Comparison of ENCODE assay signal across 26 mouse cellular contexts in genomic region chr4:154662681-154663215, GRCm38 (mm10). TPM values are rescaled to one million over a fixed set of nuclear protein-coding genes. Genes with fewer than 3 reads are reported as not detected.
DNase-seq lines count a peak whose midpoint lies in the region; ATAC-seq and TF ChIP-seq lines count a peak whose summit lies in the region.
"Had no signal": no experiment of that assay in that cellular context is flagged by ENCODE, and none has a peak within 500 bp of the region (broad histone marks: within the 10 kb centered on the region; RNA-seq: fewer than 3 reads in every experiment).

No protein-coding gene starts in this region.

- 68% methylated on average over 12 of the region's 12 CpGs for WGBS in forebrain, embryonic 10.5 days
- whole genome bisulfite sequencing in forebrain, embryonic 11.5 days: 67% methylated on average over 12 of the region's 12 CpGs
- WGBS in neural tube, embryonic 15.5 days: 69% methylated on average over 12 of the region's 12 CpGs

- no peak for ATAC-seq in forebrain, embryonic 11.5 days (replicated peaks; ENCODE audit: low FRiP score)
- ATAC-seq in monocyte, adult 5-6 weeks (replicated peaks; ENCODE audit: insufficient number of reproducible peaks, low FRiP score, low TSS enrichment, poor library complexity, severe bottlenecking): no peak
- ATAC-seq in neural tube, embryonic 15.5 days (ENCODE audit: low FRiP score): no peak
- ATAC-seq: CD4-positive, CD25-positive, alpha-beta regulatory T cell, adult 4 months; forebrain, embryonic 16.5 days; midbrain, embryonic 15.5 days had no signal

- TF ChIP-seq CTCF in E14TG2a.4 (conservative IDR thresholded peaks at IDR 0.05; ENCODE audit: low read length): no peak

- no peaks in the 10 kb centered on the region for H3K36me3 ChIP-seq in forebrain, embryonic 10.5 days (replicated peaks)
- H3K36me3 ChIP-seq in forebrain, embryonic 11.5 days (ENCODE audit: control insufficient read depth, insufficient read depth, low read length): no peaks in the 10 kb centered on the region
- H3K36me3 ChIP-seq in E14TG2a.4 (ENCODE audit: insufficient read depth, low read length): no peaks in the 10 kb centered on the region
- H3K36me3 ChIP-seq in neural tube, embryonic 15.5 days: no peaks in the 10 kb centered on the region
- H3K36me3 ChIP-seq: G1E; heart, embryonic 10.5 days; midbrain, embryonic 15.5 days had no signal

- H3K9ac ChIP-seq in forebrain, embryonic 11.5 days (ENCODE audit: low read length): no peak overlapping the region
- H3K9ac ChIP-seq in neural tube, embryonic 15.5 days (replicated peaks): no peak overlapping the region
- H3K9ac ChIP-seq: midbrain, embryonic 15.5 days had no signal

- DNase-seq in forebrain, embryonic 10.5 days (ENCODE audit: extremely low spot score, low spot score): no peak
- no peak for DNase-seq in forebrain, embryonic 11.5 days (ENCODE audit: low spot score)
- DNase-seq in adrenal gland, postnatal 36 days: peak; percentile 7 to 40
- peak; percentile 40 for DNase-seq in gastrocnemius, postnatal 25 days
- DNase-seq in layer of hippocampus, adult 18-20 months (ENCODE audit: low spot score in 2 of 2): no peak
- DNase-seq: cerebellum, adult 18-20 months; cerebellum, postnatal 25 days; embryo, embryonic 11 days; kidney, adult 2 months; kidney, postnatal 10 days; lung, adult 18-20 months had no signal

- H3K27me3 ChIP-seq in forebrain, embryonic 10.5 days (ENCODE audit: poor library complexity, severe bottlenecking): peaks cover 69% of the 10 kb centered on the region
- H3K27me3 ChIP-seq in forebrain, embryonic 11.5 days (ENCODE audit: control insufficient read depth, insufficient read depth, low read length): no peaks in the 10 kb centered on the region
- peaks cover 29% of the 10 kb centered on the region for H3K27me3 ChIP-seq in E14TG2a.4 (ENCODE audit: insufficient read depth, low read length)
- H3K27me3 ChIP-seq in neural tube, embryonic 15.5 days (replicated peaks): peaks cover 9% of the 10 kb centered on the region; the same call in 1 of the 2 replicates

- H3K4me1 ChIP-seq in forebrain, embryonic 10.5 days: peaks cover 28% of the 10 kb centered on the region
- no peaks in the 10 kb centered on the region for H3K4me1 ChIP-seq in forebrain, embryonic 11.5 days (replicated peaks; ENCODE audit: control insufficient read depth, insufficient read depth, low read length)
- H3K4me1 ChIP-seq in E14TG2a.4 (replicated peaks; ENCODE audit: low read depth, low read length): peaks cover 62% of the 10 kb centered on the region
- H3K4me1 ChIP-seq in neural tube, embryonic 15.5 days: no peaks in the 10 kb centered on the region
- H3K4me1 ChIP-seq: megakaryocyte, embryonic 14.5 days; midbrain, embryonic 15.5 days had no signal

- H3K9me3 ChIP-seq in forebrain, embryonic 10.5 days: no peaks in the 10 kb centered on the region
- no peaks in the 10 kb centered on the region for H3K9me3 ChIP-seq in forebrain, embryonic 11.5 days (ENCODE audit: control insufficient read depth, low read length)
- peaks cover 5% of the 10 kb centered on the region for H3K9me3 ChIP-seq in E14TG2a.4 (ENCODE audit: low read length)
- H3K9me3 ChIP-seq in neural tube, embryonic 15.5 days (replicated peaks): no peaks in the 10 kb centered on the region
- H3K9me3 ChIP-seq: heart, embryonic 10.5 days; midbrain, embryonic 15.5 days had no signal

- no peak overlapping the region for H3K4me2 ChIP-seq in forebrain, embryonic 11.5 days (ENCODE audit: low read depth, low read length, severe bottlenecking)
- no peak overlapping the region for H3K4me2 ChIP-seq in neural tube, embryonic 15.5 days
- H3K4me2 ChIP-seq: liver, embryonic 11.5 days; midbrain, embryonic 15.5 days had no signal

- H3K27ac ChIP-seq in forebrain, embryonic 10.5 days: peak overlapping the region; percentile 26; the same call in 1 of the 2 replicates
- H3K27ac ChIP-seq in forebrain, embryonic 11.5 days (ENCODE audit: low read depth, low read length): no peak overlapping the region
- H3K27ac ChIP-seq in neural tube, embryonic 15.5 days (replicated peaks): no peak overlapping the region
- H3K27ac ChIP-seq: heart, embryonic 10.5 days; midbrain, embryonic 15.5 days had no signal

- no peak overlapping the region for H3K4me3 ChIP-seq in forebrain, embryonic 10.5 days
- no peak overlapping the region for H3K4me3 ChIP-seq in forebrain, embryonic 11.5 days (ENCODE audit: low read depth, low read length)
- peak overlapping the region; percentile 20; the same call in 1 of the 2 replicates for H3K4me3 ChIP-seq in E14TG2a.4 (replicated peaks; ENCODE audit: low read length)
- no peak overlapping the region for H3K4me3 ChIP-seq in neural tube, embryonic 15.5 days (replicated peaks)
- H3K4me3 ChIP-seq: heart, embryonic 10.5 days; megakaryocyte, embryonic 14.5 days; midbrain, embryonic 15.5 days had no signal

RNA-seq across cellular contexts. Expression of gene Actrt2, which starts 4.9 kb away (rescaled TPM):
- polyA plus RNA-seq in forebrain, embryonic 10.5 days (2016; fragmentation: Nextera tagmentation; extraction: Ambion mirVana): not detected in 2 replicates
- polyA plus RNA-seq in forebrain, embryonic 11.5 days (2014; fragmentation: Nextera tagmentation; extraction: Ambion mirVana): not detected in 2 replicates
- total RNA-seq in adrenal gland, postnatal 36 days (2021): not detected
- not detected for total RNA-seq in gastrocnemius, postnatal 25 days (2021)
- not detected for total RNA-seq in layer of hippocampus, adult 18-20 months (2021)
- not detected in 3 replicates for total RNA-seq in monocyte, adult 5-6 weeks (2017)
- not detected in 2 replicates for polyA plus RNA-seq in neural tube, embryonic 15.5 days (2015; fragmentation: Nextera tagmentation; extraction: Ambion mirVana)
- total RNA-seq: G1E; layer of hippocampus, adult 8-10 months; left cerebral cortex, postnatal 36 days had no signal
- polyA plus RNA-seq: CD4-positive, CD25-positive, alpha-beta regulatory T cell, adult 4 months; forebrain, embryonic 16.5 days; G1E; heart, embryonic 10.5 days; heart, postnatal 0 days; hindbrain, embryonic 11.5 days; liver, embryonic 11.5 days; midbrain, embryonic 15.5 days; small intestine, adult 2 months had no signal

RNA-seq across cellular contexts. Expression of gene Prdm16, which starts 26.1 kb away (rescaled TPM):
- 40.1 and 43.1 TPM in 2 replicates for polyA plus RNA-seq in forebrain, embryonic 10.5 days (2016; fragmentation: Nextera tagmentation; extraction: Ambion mirVana)
- 44.7 and 49.3 TPM in 2 replicates for polyA plus RNA-seq in forebrain, embryonic 11.5 days (2014; fragmentation: Nextera tagmentation; extraction: Ambion mirVana)
- total RNA-seq in adrenal gland, postnatal 36 days (2021): 1 to 10 TPM; 4.2 to 6.4 TPM
- 1 to 10 TPM; 1.7 to 3.0 TPM for total RNA-seq in gastrocnemius, postnatal 25 days (2021)
- total RNA-seq in layer of hippocampus, adult 18-20 months (2021): 10 to 100 TPM in 1 of 2 experiments, 1 to 10 TPM in 1; 9.7 to 12.2 TPM
- 0.19 to 0.87 TPM (median 0.43 TPM) in 3 replicates for total RNA-seq in monocyte, adult 5-6 weeks (2017)
- 7.7 and 9.0 TPM in 2 replicates for polyA plus RNA-seq in neural tube, embryonic 15.5 days (2015; fragmentation: Nextera tagmentation; extraction: Ambion mirVana)
- polyA plus RNA-seq: G1E had no signal

Comparison
In these comparisons a context has a peak if more than half of its experiments do, and no peak if none do; other contexts are left out.
1. DNase-seq: peak in adrenal gland, postnatal 36 days (2 of 2) and gastrocnemius, postnatal 25 days (single experiment); none in forebrain, embryonic 10.5 days (single experiment), forebrain, embryonic 11.5 days (single experiment) and layer of hippocampus, adult 18-20 months (0 of 2).